Mouse (Mus musculus): ENCODE data around the gene Arrb2.
A peak's percentile ranks its signal among the peaks of the same experiment; 100 is the strongest.
"Not testable (repeated sequence)": the region's sequence is repeated elsewhere in the genome, so short reads cannot be mapped to it uniquely, and the experiment has no call there.

Arrb2 gene

GRCm38 (mm10) chr11:70444667-70445066 lies 12.2 kb downstream of the Arrb2 start:
- no peak for DNase-seq (ENCODE audit: low spot score in 2 of 2)

- peak in 1 of 2 experiments; percentile 61 for DNase-seq (ENCODE audit: low spot score in 2 of 2)
Observed at GRCm38 (mm10) chr11:70446756-70447155, 14.3 kb downstream of the Arrb2 start.

GRCm38 (mm10) chr11:70447373-70447772 lies 14.9 kb downstream of the Arrb2 start:
- no peak for DNase-seq (ENCODE audit: low spot score in 2 of 2)

DNA sequence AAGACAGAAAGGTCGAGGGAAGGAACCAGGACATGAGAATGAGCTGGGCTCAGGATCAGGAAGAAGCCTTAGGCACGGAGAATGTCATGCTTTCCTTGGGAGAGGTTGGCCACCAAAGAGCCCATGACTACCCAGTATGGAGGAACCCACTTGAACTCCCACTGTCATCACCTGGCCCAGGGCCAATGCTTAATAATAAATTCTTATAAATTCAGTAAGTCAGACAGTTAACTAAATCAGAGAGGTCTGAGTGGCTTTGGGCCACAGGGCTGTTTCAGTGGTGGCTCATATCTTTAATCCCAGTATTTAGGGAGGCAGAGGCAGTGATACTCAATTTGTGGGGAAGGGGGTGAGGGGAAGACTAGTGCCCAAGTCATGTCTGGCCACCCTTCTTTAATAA lies 18.5 kb downstream of the Arrb2 start:
- DNase-seq (ENCODE audit: low spot score in 2 of 2): peak in 1 of 2 experiments; percentile 50

DNA sequence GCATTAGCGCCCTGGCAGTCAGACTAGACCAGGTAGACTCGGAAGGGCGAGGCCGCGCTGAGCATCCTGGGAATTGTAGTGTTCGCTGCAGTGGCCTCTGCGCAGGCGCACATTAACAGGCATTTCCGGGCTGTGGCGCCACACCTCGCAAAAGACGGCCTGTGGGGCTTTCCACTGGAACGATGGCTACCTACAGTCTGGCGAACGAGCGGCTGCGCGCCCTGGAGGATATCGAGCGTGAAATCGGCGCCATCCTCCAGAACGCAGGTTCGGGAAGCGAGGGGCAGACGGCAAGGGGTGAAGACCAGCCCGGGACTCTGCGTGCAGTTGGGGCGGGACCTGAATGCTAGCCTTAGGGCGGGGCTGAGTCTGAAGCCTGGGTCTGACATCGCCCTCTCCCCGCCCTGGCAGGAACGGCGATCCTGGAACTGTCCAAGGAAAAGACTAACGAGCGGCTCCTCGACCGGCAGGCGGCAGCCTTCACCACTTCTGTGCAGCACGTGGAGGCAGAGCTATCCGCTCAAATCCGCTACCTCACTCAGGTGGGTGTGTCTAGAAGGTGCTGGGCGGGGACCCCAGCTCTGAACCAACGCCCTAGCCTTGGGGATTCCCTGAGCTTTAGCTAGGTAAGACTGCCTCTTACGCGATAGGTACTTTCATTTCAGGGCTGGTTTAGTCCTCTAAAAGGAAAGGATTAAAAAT lies 19.5 kb downstream of the Arrb2 start, which contains the start of gene Med11:
Gene Med11, plus strand, starts transcription at position 123 of the 702 bp plus-strand sequence.
- peak; percentile 92 to 96 for DNase-seq (ENCODE audit: low spot score in 2 of 2)

DNA sequence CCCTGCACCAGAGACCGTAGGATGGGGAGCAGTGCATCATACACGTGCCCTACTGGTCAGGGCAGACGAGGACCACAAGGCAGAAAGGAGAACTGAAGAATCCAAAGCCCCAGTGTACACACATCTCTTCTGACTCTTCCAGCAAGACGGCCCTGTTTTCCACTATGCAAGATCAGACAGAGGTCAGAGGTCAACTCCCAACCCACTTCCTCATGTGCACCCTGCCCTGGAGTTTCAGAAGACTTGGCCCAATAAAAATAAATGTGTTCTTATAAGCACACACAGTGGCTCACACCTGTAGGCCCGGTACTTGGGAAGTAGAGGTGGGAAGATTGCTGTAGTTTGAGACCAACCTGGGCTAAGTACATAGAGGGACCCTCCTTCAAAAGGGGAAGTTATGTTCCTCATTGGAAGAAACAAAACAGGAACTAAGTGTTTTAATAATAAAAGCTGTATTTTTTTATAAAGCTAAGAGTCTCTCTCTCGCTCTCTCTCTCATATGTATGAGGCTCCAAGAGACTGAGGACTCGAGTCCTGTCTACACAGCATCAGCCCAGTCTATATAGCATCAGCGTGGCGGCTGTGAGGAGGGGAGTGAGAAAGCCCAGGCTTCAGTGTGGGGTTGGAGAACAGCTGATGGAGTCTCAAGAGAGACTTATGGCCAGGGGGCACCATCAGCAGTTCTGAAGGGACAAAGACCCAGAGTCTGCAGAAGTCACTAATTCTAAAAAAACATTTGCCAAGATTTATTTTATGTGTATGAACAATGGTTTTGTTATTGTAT lies 21.0 kb downstream of the Arrb2 start:
- peak in 1 of 2 experiments; percentile 57 for DNase-seq (ENCODE audit: low spot score in 2 of 2)

DNA sequence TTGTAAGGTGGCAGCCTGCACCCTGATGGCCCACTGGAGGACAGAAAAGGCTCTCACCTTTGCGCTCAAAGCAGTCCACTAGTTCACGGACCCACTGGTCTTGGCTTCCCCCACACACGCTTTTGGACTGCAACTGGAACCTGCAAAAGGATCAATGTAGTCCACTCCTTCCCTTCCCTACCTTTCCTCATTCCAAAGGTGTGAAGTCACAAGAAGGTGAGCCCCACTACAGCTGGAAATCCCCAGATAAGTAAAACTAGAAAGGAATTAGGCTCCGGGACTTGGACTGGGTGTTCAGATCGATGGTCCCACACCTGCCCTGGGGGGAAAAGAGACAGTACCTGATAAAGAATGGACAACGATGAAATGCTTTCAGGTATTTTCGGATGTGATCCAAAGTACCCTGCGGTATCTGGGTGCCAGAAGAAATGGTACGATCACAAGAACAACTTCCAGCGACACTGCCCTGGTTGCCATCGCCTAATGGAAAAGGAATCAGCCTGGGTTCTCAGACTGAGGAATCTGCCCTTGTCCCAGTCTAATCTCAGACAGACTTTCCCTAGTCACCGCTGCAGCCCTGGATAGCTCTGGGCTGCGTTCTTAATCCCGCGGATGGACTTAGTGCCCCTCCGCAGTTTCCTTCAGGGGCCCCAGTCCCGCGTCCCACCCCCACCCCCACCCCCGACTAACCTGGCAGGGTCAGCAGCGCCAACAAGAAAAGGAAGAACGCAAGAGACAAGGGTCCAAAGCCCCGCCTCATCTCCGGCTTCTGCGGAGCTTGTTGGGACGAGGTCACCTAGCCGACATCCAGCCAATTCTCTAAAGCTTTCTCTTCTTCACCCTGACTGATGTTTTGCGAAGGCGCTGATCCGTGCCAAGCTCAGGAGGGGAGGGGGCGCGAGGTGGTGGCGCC lies 26.5 kb downstream of the Arrb2 start, which contains the start of gene Zmynd15:
Gene Zmynd15, plus strand, starts transcription at position 746 of the 913 bp plus-strand sequence.
- DNase-seq (ENCODE audit: low spot score in 2 of 2): peak in 1 of 2 experiments; percentile 51

DNA sequence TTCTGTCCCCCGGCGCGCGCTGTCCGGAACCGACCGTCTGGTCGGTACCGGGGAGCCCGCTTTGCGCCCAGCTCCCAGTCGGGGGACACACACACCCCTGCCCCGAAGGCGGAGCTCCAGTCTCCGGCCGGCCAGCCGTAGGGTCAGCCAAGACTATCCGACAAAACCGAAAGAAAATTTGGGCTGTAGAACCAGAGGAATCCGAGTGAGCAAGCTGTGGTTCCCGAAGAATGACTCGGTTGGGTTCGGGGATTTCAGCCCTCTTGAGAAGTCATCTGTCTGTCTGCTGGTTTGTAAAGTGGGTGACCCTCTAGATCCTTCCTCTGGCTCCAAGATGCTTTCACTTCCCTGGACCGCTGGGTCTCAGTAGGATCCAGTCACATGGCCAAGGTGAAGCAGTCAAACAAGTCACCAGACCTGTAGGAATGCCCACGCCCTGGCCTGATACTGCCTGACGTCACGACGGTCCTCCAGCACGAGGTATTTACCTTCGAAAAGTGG lies 27.2 kb downstream of the Arrb2 start, which contains the start of gene Cxcl16:
Gene Cxcl16, minus strand, starts transcription at position 384 of the 501 bp plus-strand sequence.
- peak in 1 of 2 experiments; percentile 66 for DNase-seq (ENCODE audit: low spot score in 2 of 2)

DNA sequence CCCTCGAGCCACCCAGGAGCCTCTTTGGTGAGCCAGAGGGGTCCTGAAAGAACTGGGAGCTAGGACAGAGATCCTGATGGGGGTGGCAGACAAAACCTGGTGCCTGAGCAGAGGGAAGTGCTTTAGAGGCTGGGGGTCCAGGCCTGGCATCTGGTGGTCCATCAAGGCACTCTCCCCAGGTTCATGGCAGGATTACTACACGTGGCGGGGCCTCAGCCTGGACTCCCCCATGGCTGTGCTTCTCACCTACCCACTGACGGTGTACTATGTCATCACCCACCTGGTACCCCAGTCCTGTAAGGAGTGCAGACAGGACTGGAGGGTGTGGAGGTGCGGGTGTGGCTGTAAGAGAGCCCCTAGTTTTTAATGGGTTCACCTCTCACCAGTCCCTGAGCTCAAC lies 31.5 kb downstream of the Arrb2 start:
- no peak for DNase-seq (ENCODE audit: low spot score in 2 of 2)

GRCm38 (mm10) chr11:70465211-70465610 lies 32.8 kb downstream of the Arrb2 start:
- DNase-seq (ENCODE audit: low spot score in 2 of 2): no peak

- DNase-seq (ENCODE audit: low spot score in 2 of 2): no peak
Observed at GRCm38 (mm10) chr11:70465824-70466223, 33.4 kb downstream of the Arrb2 start.

DNA sequence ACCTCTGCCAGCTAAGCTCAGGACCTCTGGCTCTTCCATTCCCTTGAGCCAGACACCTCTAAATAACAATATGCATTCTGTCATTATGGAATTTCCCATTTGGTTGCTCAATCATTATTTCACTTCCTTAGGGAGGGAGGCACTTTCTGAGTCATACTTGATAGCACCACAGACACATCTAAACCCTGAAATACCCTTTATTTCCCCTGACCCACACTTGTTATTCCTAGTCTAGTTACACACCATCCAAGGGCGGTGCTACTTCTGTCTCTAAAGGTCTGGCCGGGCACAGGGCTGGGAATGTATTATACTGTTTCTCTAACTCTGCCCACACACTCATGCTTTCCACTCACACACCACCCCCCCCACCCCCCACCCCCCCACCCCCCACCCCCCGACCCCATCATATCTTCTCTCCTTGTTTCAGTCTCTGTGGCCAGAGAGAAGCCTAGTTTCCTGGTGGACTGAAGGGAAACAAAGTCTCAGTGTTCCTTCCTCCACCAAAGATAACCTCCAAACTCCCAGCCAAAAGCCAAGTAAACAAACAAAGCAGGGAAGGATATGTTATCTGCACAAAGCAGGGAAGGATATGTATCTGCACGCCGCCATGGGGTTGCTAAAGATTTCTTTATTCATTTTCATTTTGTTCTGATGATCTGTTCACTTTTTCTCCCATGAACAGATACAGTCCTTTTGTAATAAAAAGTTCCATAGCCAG lies 35.6 kb downstream of the Arrb2 start:
- no peak for DNase-seq (ENCODE audit: low spot score in 2 of 2)

- no peak for DNase-seq (ENCODE audit: low spot score in 2 of 2)
Observed at GRCm38 (mm10) chr11:70469764-70470163, 37.3 kb downstream of the Arrb2 start.

DNA sequence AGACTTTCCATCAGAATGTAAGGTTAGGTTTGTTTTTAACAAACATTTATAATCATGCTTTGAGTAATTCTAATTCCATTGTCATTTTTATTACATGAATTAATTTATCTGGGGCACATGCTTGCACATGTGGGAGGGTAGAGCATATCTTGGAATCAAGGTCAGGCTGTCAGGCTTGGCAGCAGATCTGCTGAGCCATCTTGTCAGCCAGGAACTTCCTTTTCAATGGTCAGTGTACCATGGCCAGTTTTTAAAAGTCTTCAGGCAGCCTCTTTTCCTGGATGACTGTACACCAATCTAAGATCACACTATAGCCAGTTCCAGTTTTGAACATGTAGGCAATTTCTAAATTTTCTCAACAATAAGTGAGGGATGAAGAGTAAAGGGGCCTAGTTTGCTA lies 40.3 kb downstream of the Arrb2 start:
- no peak for DNase-seq (ENCODE audit: low spot score in 2 of 2)

GRCm38 (mm10) chr11:70473291-70473690 lies 40.9 kb downstream of the Arrb2 start:
- not testable (repeated sequence) for DNase-seq (ENCODE audit: low spot score in 2 of 2)

GRCm38 (mm10) chr11:70474872-70475534 lies 42.6 kb downstream of the Arrb2 start:
- no peak for DNase-seq (ENCODE audit: low spot score in 2 of 2)

- DNase-seq (ENCODE audit: low spot score in 2 of 2): no peak
Observed at GRCm38 (mm10) chr11:70485498-70485897, 53.1 kb downstream of the Arrb2 start.

DNA sequence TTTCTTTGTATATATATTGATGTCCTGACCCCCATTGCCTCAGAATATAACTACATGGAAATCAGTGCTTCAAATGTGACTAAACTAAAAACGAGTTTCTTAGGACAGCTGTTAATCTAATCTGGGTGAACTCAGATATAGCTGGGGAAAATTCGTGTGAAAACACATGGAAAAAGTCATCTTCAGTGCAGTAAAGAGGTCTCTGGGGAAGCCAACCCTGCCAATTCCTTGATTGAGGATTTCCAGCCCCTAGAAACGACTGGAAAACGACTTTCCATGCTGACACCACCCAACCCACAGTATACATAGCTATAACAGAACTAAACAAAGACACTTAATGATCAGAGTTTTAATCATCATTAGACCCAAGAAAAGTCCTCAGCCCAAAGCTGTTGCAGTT lies 55.4 kb downstream of the Arrb2 start:
- no peak for DNase-seq (ENCODE audit: low spot score in 2 of 2)

DNA sequence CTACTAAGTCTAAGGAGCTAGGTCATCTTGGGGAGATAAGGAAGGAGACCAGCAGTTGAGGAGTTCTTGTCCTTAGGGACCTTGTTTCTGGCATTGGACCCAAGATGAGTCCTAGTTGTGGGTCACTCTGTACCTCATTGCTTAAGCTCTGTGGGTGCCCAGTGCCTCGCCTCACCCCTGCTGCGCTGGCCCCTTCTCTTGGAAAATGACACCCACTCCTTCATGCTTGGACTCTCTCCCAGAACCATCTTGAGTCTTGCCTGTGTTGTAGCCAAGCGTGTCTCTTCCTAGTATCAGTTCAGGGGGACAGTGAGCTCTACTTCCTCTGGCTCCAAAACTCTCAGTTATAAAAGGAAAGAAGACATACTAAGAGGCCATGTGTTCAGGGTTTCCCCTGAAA lies 56.7 kb downstream of the Arrb2 start:
- DNase-seq (ENCODE audit: low spot score in 2 of 2): no peak

DNA sequence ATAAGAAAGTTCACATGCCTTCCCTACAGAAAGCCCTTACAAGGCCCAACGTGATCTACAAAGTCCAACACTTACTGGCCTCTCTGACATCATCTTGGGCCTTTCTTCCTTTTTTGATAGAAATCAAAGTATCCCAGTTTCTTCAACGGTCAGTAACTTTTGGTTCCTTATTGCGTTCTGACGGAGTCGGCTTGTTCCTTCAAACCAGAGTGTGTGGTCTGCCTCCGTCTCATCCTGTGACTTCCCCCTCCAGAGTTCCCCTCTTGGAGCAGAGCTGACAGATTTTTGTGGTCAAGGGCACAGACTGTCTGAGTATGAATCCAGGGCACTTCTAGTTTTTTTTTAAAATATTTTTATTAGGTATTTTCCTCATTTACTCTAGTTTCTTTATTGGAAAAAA lies 57.2 kb downstream of the Arrb2 start:
- no peak for DNase-seq (ENCODE audit: low spot score in 2 of 2)
